Mouse (Mus musculus): ENCODE measurements at regions not wholly inside any gene's neighbourhood (a gene's known extent, or its start where the extent isn't known, plus 50 kb on each side); places are given as distances from the start of the nearest gene placed in this dataset.

- no peaks in the 10 kb centered on the region for H3K9me3 ChIP-seq (ENCODE audit: control insufficient read depth, low read length)
- H3K4me1 ChIP-seq (ENCODE audit: control insufficient read depth, insufficient read depth, low read length): no peaks in the 10 kb centered on the region
- H3K9ac ChIP-seq (replicated peaks; ENCODE audit: low read depth, low read length): no peak overlapping the region
- H3K4me3 ChIP-seq (ENCODE audit: low read depth, low read length): no peak overlapping the region
- no peak for ATAC-seq (ENCODE audit: low read depth)
- H3K27ac ChIP-seq (ENCODE audit: low read depth, low read length): no peak overlapping the region
- WGBS: 74% methylated on average over 8 of the region's 8 CpGs
- H3K4me2 ChIP-seq (ENCODE audit: low read depth, low read length): no peak overlapping the region
- no peaks in the 10 kb centered on the region for H3K27me3 ChIP-seq (ENCODE audit: control insufficient read depth, insufficient read depth, low read length)
- H3K36me3 ChIP-seq (ENCODE audit: control insufficient read depth, insufficient read depth, low read length): no peaks in the 10 kb centered on the region
Observed at GRCm38 (mm10) chr13:107362806-107363687, 341.1 kb upstream of the Kif2a start.

GRCm38 (mm10) chr13:107340802-107341364, 319.0 kb upstream of the Kif2a start:
- 48% methylated on average over 11 of the region's 11 CpGs for WGBS
- H3K9me3 ChIP-seq (ENCODE audit: control insufficient read depth, low read length): no peaks in the 10 kb centered on the region
- no peaks in the 10 kb centered on the region for H3K36me3 ChIP-seq (ENCODE audit: control insufficient read depth, insufficient read depth, low read length)
- no peak overlapping the region for H3K4me2 ChIP-seq (ENCODE audit: low read depth, low read length)
- no peaks in the 10 kb centered on the region for H3K27me3 ChIP-seq (ENCODE audit: control insufficient read depth, insufficient read depth, low read length)
- H3K4me3 ChIP-seq (ENCODE audit: low read depth, low read length): no peak overlapping the region
- no peak overlapping the region for H3K27ac ChIP-seq (ENCODE audit: low read depth, low read length)
- no peak overlapping the region for H3K9ac ChIP-seq (replicated peaks; ENCODE audit: low read depth, low read length)
- peak; percentile 82 for ATAC-seq (ENCODE audit: low read depth)
- H3K4me1 ChIP-seq (ENCODE audit: control insufficient read depth, insufficient read depth, low read length): 0 out of 2 replicates have a peak, but pooled peaks cover 4% of the 10 kb centered on the region

DNA sequence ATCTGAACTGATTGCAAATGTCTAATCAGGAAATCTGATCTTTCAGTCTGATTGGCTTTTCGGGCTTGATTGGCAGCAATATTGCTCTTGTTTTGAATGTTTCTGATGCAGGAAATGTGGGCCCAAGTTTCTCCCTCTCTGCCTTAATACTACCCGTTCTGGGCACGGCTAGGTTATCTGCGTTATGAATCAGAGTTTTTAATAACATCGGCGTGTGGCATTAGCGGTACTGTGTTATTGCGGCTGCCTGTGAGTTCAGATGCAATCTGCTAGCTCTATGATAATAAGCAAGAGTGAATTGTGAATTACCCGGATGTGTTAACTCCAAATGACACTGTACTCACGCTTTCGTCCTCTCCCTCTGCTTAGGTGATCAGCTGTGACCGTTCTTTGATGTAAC, 316.2 kb upstream of the Kif2a start:
- no peaks in the 10 kb centered on the region for H3K9me3 ChIP-seq (ENCODE audit: control insufficient read depth, low read length)
- ATAC-seq (ENCODE audit: low read depth): no peak

DNA sequence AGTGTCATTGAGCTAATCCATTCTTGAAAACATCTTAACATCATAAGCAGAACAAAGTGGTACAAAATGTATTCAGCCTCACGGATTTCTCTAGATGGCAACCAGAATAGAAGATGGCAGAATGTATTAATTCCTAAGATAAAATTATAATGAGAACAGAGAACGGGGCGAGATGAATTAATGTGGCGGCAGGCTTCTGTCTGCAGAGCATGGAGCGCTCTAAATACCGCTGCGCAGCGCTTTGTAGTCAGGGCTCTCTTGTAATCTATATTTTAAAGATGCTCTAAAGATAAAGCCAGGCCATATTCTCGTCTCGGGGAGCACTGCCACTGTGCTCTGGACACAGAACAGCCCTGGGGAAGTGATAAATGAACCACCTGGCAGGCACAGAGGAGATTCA, 315.2 kb upstream of the Kif2a start:
- no peak overlapping the region for H3K4me3 ChIP-seq (ENCODE audit: low read depth, low read length)
- H3K27me3 ChIP-seq (ENCODE audit: control insufficient read depth, insufficient read depth, low read length): no peaks in the 10 kb centered on the region
- ATAC-seq (ENCODE audit: low read depth): no peak
- H3K9me3 ChIP-seq (ENCODE audit: control insufficient read depth, low read length): no peaks in the 10 kb centered on the region
- no peak overlapping the region for H3K9ac ChIP-seq (replicated peaks; ENCODE audit: low read depth, low read length)
- H3K4me2 ChIP-seq (ENCODE audit: low read depth, low read length): no peak overlapping the region
- WGBS: 59% methylated on average over 10 of the region's 10 CpGs
- 0 out of 2 replicates have a peak, but pooled peaks cover 4% of the 10 kb centered on the region for H3K4me1 ChIP-seq (ENCODE audit: control insufficient read depth, insufficient read depth, low read length)
- H3K36me3 ChIP-seq (ENCODE audit: control insufficient read depth, insufficient read depth, low read length): no peaks in the 10 kb centered on the region
- H3K27ac ChIP-seq (ENCODE audit: low read depth, low read length): no peak overlapping the region

More for the DNA sequence above, 316.2 kb upstream of the Kif2a start:
- no peaks in the 10 kb centered on the region for H3K27me3 ChIP-seq (ENCODE audit: control insufficient read depth, insufficient read depth, low read length)
- H3K9ac ChIP-seq (replicated peaks; ENCODE audit: low read depth, low read length): no peak overlapping the region
- no peak overlapping the region for H3K4me3 ChIP-seq (ENCODE audit: low read depth, low read length)
- H3K27ac ChIP-seq (ENCODE audit: low read depth, low read length): no peak overlapping the region
- H3K4me2 ChIP-seq (ENCODE audit: low read depth, low read length): no peak overlapping the region
- no peaks in the 10 kb centered on the region for H3K36me3 ChIP-seq (ENCODE audit: control insufficient read depth, insufficient read depth, low read length)
- H3K4me1 ChIP-seq (ENCODE audit: control insufficient read depth, insufficient read depth, low read length): 0 out of 2 replicates have a peak, but pooled peaks cover 4% of the 10 kb centered on the region
- whole genome bisulfite sequencing: 67% methylated on average over 12 of the region's 12 CpGs

GRCm38 (mm10) chr13:107329348-107329747, 307.4 kb upstream of the Kif2a start:
- no peaks in the 10 kb centered on the region for H3K4me1 ChIP-seq (ENCODE audit: control insufficient read depth, insufficient read depth, low read length)
- ATAC-seq (ENCODE audit: low read depth): no peak
- no peak overlapping the region for H3K9ac ChIP-seq (replicated peaks; ENCODE audit: low read depth, low read length)
- H3K27ac ChIP-seq (ENCODE audit: low read depth, low read length): no peak overlapping the region
- H3K36me3 ChIP-seq (ENCODE audit: control insufficient read depth, insufficient read depth, low read length): no peaks in the 10 kb centered on the region
- no peak overlapping the region for H3K4me2 ChIP-seq (ENCODE audit: low read depth, low read length)
- no peaks in the 10 kb centered on the region for H3K9me3 ChIP-seq (ENCODE audit: control insufficient read depth, low read length)
- no peaks in the 10 kb centered on the region for H3K27me3 ChIP-seq (ENCODE audit: control insufficient read depth, insufficient read depth, low read length)
- H3K4me3 ChIP-seq (ENCODE audit: low read depth, low read length): no peak overlapping the region
- 47% methylated on average over 5 of the region's 5 CpGs for WGBS

GRCm38 (mm10) chr13:107325707-107326495, 304.0 kb upstream of the Kif2a start:
- Histone ChIP-seq H3K9me3 (ENCODE audit: control insufficient read depth, low read length) (no peaks in the 10 kb centered on the region), H3K4me2 (ENCODE audit: low read depth, low read length) (no peak overlapping the region), H3K27ac (ENCODE audit: low read depth, low read length) (no peak overlapping the region), H3K4me1 (ENCODE audit: control insufficient read depth, insufficient read depth, low read length) (no peaks in the 10 kb centered on the region), H3K9ac (replicated peaks; ENCODE audit: low read depth, low read length) (no peak overlapping the region), H3K4me3 (ENCODE audit: low read depth, low read length) (no peak overlapping the region), H3K27me3 (ENCODE audit: control insufficient read depth, insufficient read depth, low read length) (no peaks in the 10 kb centered on the region), H3K36me3 (ENCODE audit: control insufficient read depth, insufficient read depth, low read length) (no peaks in the 10 kb centered on the region)
- WGBS: 72% methylated on average over 3 of the region's 3 CpGs
- peak; percentile 58; the same call in 1 of the 2 replicates for ATAC-seq (ENCODE audit: low read depth)

DNA sequence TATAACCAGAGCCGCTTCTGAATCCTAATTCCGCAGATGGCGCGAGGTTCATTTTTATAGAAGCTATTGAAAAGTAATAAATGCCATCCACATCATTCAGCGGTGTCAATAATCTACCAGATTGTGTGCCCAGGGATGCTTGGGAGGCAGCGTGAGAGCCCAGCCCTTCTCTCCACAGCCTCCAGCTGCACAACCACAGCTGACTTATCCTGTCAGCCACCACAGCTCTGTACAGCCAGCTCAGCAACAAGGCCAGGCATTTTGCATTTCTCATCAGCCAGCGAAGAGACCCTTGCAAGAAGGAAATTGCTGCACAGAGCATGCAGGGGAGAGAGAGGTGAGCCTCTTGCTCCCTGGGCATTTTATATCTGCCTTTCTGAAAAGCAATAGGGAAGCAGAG, 292.8 kb upstream of the Kif2a start:
- 45% methylated on average over 7 of the region's 7 CpGs for WGBS
- no peak overlapping the region for H3K4me3 ChIP-seq (ENCODE audit: low read depth, low read length)
- 0 out of 2 replicates have a peak, but pooled peaks cover 11% of the 10 kb centered on the region for H3K4me1 ChIP-seq (ENCODE audit: control insufficient read depth, insufficient read depth, low read length)
- peak; percentile 76 for ATAC-seq (ENCODE audit: low read depth)
- H3K27ac ChIP-seq (ENCODE audit: low read depth, low read length): peak overlapping the region; percentile 64
- H3K9me3 ChIP-seq (ENCODE audit: control insufficient read depth, low read length): no peaks in the 10 kb centered on the region
- H3K9ac ChIP-seq (replicated peaks; ENCODE audit: low read depth, low read length): no peak overlapping the region
- H3K27me3 ChIP-seq (ENCODE audit: control insufficient read depth, insufficient read depth, low read length): no peaks in the 10 kb centered on the region
- no peaks in the 10 kb centered on the region for H3K36me3 ChIP-seq (ENCODE audit: control insufficient read depth, insufficient read depth, low read length)
- H3K4me2 ChIP-seq (ENCODE audit: low read depth, low read length): no peak overlapping the region

DNA sequence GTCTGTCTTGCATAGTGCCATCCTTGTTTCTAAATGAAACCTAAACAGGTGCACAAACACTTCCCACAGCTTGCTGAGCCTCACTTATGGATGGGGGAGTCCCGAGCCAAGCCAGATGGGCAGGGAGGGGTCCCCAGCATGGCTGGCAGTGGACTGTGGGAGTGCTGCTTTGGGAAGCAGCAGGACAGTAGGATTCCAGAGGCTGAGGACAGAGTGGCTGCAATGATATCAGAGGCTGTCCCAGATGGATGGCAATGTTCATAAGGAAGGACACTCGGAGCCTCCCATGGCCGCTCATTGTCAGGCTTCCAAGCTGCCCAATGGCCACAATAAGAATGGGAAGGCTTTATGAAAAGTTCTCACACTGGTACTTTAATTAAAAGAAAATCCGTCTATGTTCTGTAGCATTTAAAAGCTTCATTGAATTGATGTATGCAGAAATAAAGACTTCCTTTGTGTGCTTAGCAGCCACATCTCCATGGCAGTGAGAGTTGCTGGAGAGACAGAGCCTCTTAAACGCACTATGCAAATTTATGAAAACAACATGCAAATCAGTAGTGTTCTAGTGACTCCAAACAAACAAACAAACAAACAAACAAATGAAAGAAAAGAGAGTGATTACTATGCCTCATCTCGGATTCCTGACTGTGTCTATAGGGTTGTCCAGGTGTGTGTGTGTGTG, 287.2 kb upstream of the Kif2a start:
- ATAC-seq (ENCODE audit: low read depth): 0 out of 2 replicates have a peak, but pooled peaks have one; percentile 31
- Histone ChIP-seq H3K4me3 (ENCODE audit: low read depth, low read length) (no peak overlapping the region), H3K36me3 (ENCODE audit: control insufficient read depth, insufficient read depth, low read length) (no peaks in the 10 kb centered on the region), H3K9ac (replicated peaks; ENCODE audit: low read depth, low read length) (no peak overlapping the region), H3K27me3 (ENCODE audit: control insufficient read depth, insufficient read depth, low read length) (no peaks in the 10 kb centered on the region), H3K9me3 (ENCODE audit: control insufficient read depth, low read length) (no peaks in the 10 kb centered on the region), H3K27ac (ENCODE audit: low read depth, low read length) (no peak overlapping the region), H3K4me1 (ENCODE audit: control insufficient read depth, insufficient read depth, low read length) (0 out of 2 replicates have a peak, but pooled peaks cover 2% of the 10 kb centered on the region), H3K4me2 (ENCODE audit: low read depth, low read length) (no peak overlapping the region)
- 46% methylated on average over 6 of the region's 6 CpGs for WGBS

Measured in neural tube, embryonic 14.5 days (tissue).